In genomic region chr10:76835497-76836357, GRCm38 (mm10) we compare ENCODE assay signal across 8 mouse cellular contexts.
DNase-seq lines count a peak whose midpoint lies in the region; ATAC-seq lines count a peak whose summit lies in the region.

No protein-coding gene starts in this region.

- WGBS in hindbrain, embryonic 15.5 days = 57% methylated on average over 14 of the region's 14 CpGs

- no peaks in the 10 kb centered on the region for H3K27me3 ChIP-seq in hindbrain, embryonic 15.5 days

- no peak overlapping the region for H3K4me3 ChIP-seq in hindbrain, embryonic 15.5 days

- H3K36me3 ChIP-seq in hindbrain, embryonic 15.5 days = no peaks in the 10 kb centered on the region

- no peaks in the 10 kb centered on the region for H3K9me3 ChIP-seq in hindbrain, embryonic 15.5 days

- no peak overlapping the region for H3K4me2 ChIP-seq in hindbrain, embryonic 15.5 days

- no peak overlapping the region for H3K9ac ChIP-seq in hindbrain, embryonic 15.5 days

- peak; percentile 83 for ATAC-seq in hindbrain, embryonic 15.5 days (ENCODE audit: low FRiP score, low read depth)
- peak; percentile 99 for ATAC-seq in megakaryocyte progenitor cell, adult 5-6 weeks (replicated peaks; ENCODE audit: poor library complexity)

- H3K27ac ChIP-seq in hindbrain, embryonic 15.5 days (replicated peaks) = 0 out of 2 replicates have a peak overlapping the region, but pooled peaks have one; percentile 3

- peaks cover 3% of the 10 kb centered on the region; the same call in 1 of the 2 replicates for H3K4me1 ChIP-seq in hindbrain, embryonic 15.5 days (replicated peaks)

- peak; percentile 61 for DNase-seq in R1 (ENCODE audit: low read depth, low spot score)
- peak; percentile 95 to 97 for DNase-seq in cerebellum, postnatal 10 days
- DNase-seq in frontal cortex, postnatal 25 days (ENCODE audit: low spot score in 2 of 2) = peak; percentile 82 to 86
- DNase-seq in layer of hippocampus, postnatal 25 days (ENCODE audit: extremely low spot score in 1 of 2, low spot score in 1 of 2) = peak; percentile 80 to 94
- DNase-seq in right cerebral cortex, postnatal 10 days (ENCODE audit: low spot score in 2 of 2) = peak; percentile 85 to 91
- peak; percentile 26 for DNase-seq in urinary bladder, postnatal 10 days (ENCODE audit: low spot score)

Comparison
In these comparisons a context has a peak if more than half of its experiments do, and no peak if none do; other contexts are left out.
1. DNase-seq: peak in every context shown above with its lines; median percentile 96 in cerebellum, postnatal 10 days; 88 in right cerebral cortex, postnatal 10 days; 87 in layer of hippocampus, postnatal 25 days; 84 in frontal cortex, postnatal 25 days; 61 in R1; 26 in urinary bladder, postnatal 10 days.